Mouse (Mus musculus) layer of hippocampus, postnatal 25 days (tissue): ENCODE data around the gene Nucb2. TPM values are rescaled to one million over a fixed set of nuclear protein-coding genes. Genes with fewer than 3 reads are reported as not detected.
A peak's percentile ranks its signal among the peaks of the same experiment; 100 is the strongest.

Experiments
- DNase-seq, 2 experiments: peaks; one replicate each; pipeline ENCODE4 v3.0.0; 2022; ENCODE audit warnings: mixed read lengths in 2 of 2, low spot score in 1 of 2; ENCODE audit errors: extremely low spot score in 1 of 2
- total RNA-seq, 2 experiments: library from RNA; stranded (reverse); gene quantifications; 2 replicates each; pipeline ENCODE4 v1.2.3; 2021

Gene Nucb2
- total RNA-seq, result 10 to 100 TPM; 21.1 to 24.0 TPM

GRCm38 (mm10) chr7:116503879-116504817 lies at the start of gene Nucb2:
Nucb2 (plus strand) TSS chr7:116504369.
- peak; percentile 93 to 94 for DNase-seq

- DNase-seq, result no peak
Observed at GRCm38 (mm10) chr7:116456964-116457363, 47.2 kb upstream of the Nucb2 start.

- DNase-seq, result no peak
Observed at GRCm38 (mm10) chr7:116457391-116457790, 46.8 kb upstream of the Nucb2 start.

GRCm38 (mm10) chr7:116458985-116459441 lies 45.2 kb upstream of the Nucb2 start:
- DNase-seq, result peak in 1 of 2 experiments; percentile 4

- DNase-seq, result no peak
Observed at GRCm38 (mm10) chr7:116462114-116462513, 42.1 kb upstream of the Nucb2 start.

GRCm38 (mm10) chr7:116475836-116476235 lies 28.3 kb upstream of the Nucb2 start:
- no peak for DNase-seq

- no peak for DNase-seq
Observed at GRCm38 (mm10) chr7:116476264-116476663, 27.9 kb upstream of the Nucb2 start.

- DNase-seq, result no peak
Observed at GRCm38 (mm10) chr7:116483106-116483505, 21.1 kb upstream of the Nucb2 start.

- DNase-seq, result no peak
Observed at GRCm38 (mm10) chr7:116483782-116484181, 20.4 kb upstream of the Nucb2 start.

GRCm38 (mm10) chr7:116484213-116484612 lies 20.0 kb upstream of the Nucb2 start:
- no peak for DNase-seq

- no peak for DNase-seq
Observed at GRCm38 (mm10) chr7:116485062-116485601, 19.0 kb upstream of the Nucb2 start.

GRCm38 (mm10) chr7:116491113-116491512 lies 13.1 kb upstream of the Nucb2 start:
- DNase-seq, result no peak

- DNase-seq, result no peak
Observed at GRCm38 (mm10) chr7:116493267-116494003, 10.7 kb upstream of the Nucb2 start.

GRCm38 (mm10) chr7:116494618-116495017 lies 9.6 kb upstream of the Nucb2 start:
- DNase-seq, result no peak

- DNase-seq, result no peak
Observed at GRCm38 (mm10) chr7:116496760-116497159, 7.4 kb upstream of the Nucb2 start.

GRCm38 (mm10) chr7:116504818-116505170 lies 625 bp downstream of the Nucb2 start:
- DNase-seq, result no peak

GRCm38 (mm10) chr7:116514030-116514429 lies 9.9 kb downstream of the Nucb2 start:
- DNase-seq, result no peak

GRCm38 (mm10) chr7:116514546-116514945 lies 10.4 kb downstream of the Nucb2 start:
- no peak for DNase-seq

GRCm38 (mm10) chr7:116515059-116515458 lies 10.9 kb downstream of the Nucb2 start:
- DNase-seq, result no peak

GRCm38 (mm10) chr7:116515514-116516135 lies 11.5 kb downstream of the Nucb2 start:
- no peak for DNase-seq

- no peak for DNase-seq
Observed at GRCm38 (mm10) chr7:116517240-116517639, 13.1 kb downstream of the Nucb2 start.
